Mouse (Mus musculus): ENCODE results near the gene Gm17374. TPM values are rescaled to one million over a fixed set of nuclear protein-coding genes. Genes with fewer than 3 reads are reported as not detected.
A peak's percentile ranks its signal among the peaks of the same experiment; 100 is the strongest.
"Not testable (repeated sequence)": the region's sequence is repeated elsewhere in the genome, so short reads cannot be mapped to it uniquely, and the experiment has no call there.

Gm17374 gene
- not detected for total RNA-seq (2021)

DNA sequence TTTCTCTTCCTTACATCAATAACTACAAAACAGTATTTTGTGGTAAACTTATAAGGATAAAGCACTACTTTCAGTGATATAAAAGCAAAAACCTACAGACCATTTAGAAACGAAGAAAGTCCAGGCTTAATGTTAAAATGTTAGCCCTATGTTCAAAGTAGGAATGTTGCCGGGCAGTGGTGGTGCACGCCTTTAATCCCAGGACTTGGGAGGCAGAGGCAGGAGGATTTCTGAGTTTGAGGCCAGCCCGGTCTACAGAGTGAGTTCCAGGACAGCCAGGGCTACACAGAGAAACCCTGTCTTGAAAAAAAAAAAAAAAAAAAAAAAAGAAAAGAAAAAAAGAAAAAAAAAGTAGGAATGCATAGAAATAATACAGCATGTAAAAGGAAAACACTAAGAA is at the start of gene Gm17374:
TSS of gene Gm17374 (plus strand) at position 301 of the 400 bp plus-strand sequence.
- intact Hi-C loops (cut with DNase I); DNase-seq (ENCODE audit: low spot score in 2 of 2): not testable (repeated sequence)

DNA sequence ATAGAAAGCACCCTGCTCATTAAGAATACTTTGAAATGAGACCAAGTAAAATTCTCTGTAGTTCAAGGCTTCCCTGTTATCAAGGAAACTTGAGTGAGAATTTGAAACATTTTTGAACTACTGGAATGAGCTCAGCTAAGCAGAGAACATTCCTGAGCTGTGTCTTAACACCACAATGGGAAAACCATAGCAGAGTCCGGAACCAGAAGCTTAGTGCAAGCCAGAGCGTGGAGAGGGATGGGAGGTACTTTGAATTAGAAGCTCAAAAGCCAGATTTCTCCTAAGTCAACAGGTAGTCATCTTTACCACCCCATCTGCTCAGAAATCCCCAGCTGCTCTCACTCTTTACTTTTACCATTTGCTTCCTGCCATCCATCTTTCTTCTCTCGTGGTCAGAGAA is 46.9 kb upstream of the Gm17374 start:
- DNase-seq (ENCODE audit: low spot score in 2 of 2): peak; percentile 4 to 6
- intact Hi-C loops (cut with DNase I): no loop called here

DNA sequence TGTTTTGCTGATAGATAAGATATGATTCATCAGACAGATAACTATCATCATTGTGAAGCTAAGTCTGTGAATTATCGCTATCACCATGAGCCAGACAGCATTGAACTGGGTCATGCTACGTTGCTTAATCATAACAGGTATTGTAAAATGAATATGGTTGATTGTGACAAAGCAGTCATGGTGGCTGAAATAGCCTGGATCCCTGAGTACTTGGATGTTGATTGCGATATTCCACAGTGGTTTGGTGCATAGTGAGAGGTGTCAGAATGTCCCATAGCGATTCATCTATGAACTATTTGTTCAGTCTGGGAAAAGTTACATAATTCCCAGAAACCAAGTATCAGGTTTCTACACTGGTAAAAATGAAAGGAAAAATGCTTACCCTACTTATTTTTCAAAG is 44.2 kb upstream of the Gm17374 start:
- no peak for DNase-seq (ENCODE audit: low spot score in 2 of 2)
- intact Hi-C loops (cut with DNase I): no loop called here

DNA sequence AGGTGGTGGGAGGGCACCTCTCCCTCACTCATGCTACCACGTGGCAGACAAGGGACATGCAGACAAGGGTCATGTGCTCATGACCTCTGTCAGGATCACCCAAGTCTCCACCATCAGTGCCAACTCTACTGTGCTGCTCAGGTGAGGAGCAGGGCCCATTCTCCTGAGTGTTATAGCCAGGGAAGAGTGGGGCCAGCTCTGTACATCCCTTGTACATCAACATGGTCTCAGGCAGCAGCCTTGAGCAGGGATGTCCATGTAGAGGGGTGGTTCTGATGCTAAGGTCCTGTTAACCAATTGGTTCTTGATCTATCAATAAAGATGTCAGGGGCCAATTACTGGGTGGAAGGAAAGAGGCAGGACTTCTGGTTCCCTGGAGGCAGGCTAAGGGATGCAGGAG is 42.9 kb upstream of the Gm17374 start:
- intact Hi-C loops (cut with DNase I): no loop called here

DNA sequence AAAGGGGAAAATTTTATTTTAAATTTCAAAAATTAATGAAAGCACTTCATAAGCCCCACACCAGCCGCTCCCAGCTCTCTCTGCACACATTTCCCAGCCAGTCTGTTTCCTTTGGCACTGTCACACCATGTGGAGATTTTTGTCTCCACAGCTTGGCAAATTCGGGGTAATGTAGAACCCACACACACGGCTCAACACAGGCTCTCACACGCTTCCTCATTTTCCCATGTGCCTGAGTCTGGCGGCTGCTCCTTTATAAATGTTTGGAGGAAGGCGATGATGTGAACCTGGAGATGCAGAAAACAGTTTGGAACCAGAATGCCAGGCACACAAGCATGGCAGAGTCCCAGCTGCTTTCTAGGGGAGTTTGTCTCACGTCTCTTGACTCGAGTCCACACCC is 38.0 kb upstream of the Gm17374 start:
- intact Hi-C loops (cut with DNase I): no loop called here
- DNase-seq (ENCODE audit: low spot score in 2 of 2): peak; percentile 26 to 37

More for the DNA sequence above, 42.9 kb upstream of the Gm17374 start:
- no peak for DNase-seq (ENCODE audit: low spot score in 2 of 2)

DNA sequence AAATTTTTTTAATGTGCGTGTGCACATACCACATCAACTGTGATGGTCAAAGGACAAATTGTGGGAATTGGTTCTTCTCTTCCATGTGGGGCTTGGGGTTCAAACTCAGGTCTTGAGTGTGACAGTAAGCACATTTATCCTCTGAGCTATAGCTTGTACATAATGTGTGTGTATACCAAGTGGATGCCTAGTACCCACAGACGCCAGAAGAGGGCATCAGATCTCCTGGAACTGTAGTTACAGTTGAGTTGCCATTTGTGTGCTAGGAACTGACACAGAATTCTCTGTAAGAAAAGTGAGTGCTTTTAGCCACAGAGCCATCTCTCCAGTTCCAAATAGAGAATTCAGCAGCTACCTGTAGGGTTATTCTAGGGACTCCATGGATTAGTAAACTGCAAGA is 26.3 kb upstream of the Gm17374 start:
- intact Hi-C loops (cut with DNase I): no loop called here

DNA sequence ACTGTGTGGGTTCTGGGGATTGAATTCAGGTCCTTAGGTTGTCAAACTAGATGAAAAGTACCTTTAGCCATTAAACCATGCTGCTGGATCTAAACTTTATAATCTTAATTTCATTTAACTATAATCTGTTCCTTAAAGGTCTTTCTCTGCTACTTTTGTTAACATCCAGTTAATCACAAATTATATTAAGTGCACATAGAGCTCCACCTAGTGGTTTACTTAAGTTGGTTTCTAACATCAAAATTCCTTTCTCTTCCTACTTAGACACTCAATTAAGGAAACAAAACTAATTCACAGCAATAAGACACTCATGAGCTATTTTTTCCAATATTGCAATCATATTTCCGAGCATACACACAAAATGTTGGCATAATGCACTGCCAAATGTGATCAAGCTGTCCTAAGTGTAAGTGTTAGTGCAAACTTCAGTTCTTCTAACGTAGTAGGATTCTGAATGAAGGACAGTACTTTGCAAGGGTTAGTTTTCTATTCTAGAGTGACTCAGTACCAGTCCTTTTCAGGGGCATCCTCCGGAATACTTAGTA is 7.4 kb downstream of the Gm17374 start:
- DNase-seq (ENCODE audit: low spot score in 2 of 2): no peak
- intact Hi-C loops (cut with DNase I): loop anchor here (5.0 kb wide), 2 partner anchors 567 to 777 kb away; no protein-coding TSS in a partner anchor

More for the DNA sequence above, 26.3 kb upstream of the Gm17374 start:
- DNase-seq (ENCODE audit: low spot score in 2 of 2): no peak

DNA sequence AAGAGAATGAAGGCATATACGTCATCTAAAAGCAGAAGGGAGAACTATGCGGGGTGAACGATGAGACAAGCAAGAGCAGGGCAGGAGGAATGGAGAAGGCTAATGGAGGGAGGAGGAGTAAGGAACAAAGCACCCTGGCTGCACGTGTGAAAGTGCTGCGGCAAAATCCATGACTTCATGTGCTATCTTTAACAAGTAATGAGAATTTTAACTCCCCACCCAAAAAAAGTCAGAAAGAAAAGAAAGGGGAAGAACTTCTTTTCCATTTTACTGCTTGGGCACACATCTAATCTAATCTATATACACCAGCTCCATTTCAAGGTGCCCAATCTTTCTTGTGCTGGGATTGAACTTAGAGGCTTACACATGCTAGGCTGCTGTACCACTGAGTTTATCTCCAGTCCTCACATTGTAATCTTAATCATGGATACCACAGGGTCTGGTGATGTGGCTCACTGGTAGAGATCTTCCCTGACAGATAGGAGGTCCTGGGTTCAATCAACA is 11.6 kb downstream of the Gm17374 start:
- DNase-seq (ENCODE audit: low spot score in 2 of 2): no peak
- intact Hi-C loops (cut with DNase I): loop anchor here (10.0 kb wide), 2 partner anchors 99 to 739 kb away; partner anchors contain the start of gene Tasp1

DNA sequence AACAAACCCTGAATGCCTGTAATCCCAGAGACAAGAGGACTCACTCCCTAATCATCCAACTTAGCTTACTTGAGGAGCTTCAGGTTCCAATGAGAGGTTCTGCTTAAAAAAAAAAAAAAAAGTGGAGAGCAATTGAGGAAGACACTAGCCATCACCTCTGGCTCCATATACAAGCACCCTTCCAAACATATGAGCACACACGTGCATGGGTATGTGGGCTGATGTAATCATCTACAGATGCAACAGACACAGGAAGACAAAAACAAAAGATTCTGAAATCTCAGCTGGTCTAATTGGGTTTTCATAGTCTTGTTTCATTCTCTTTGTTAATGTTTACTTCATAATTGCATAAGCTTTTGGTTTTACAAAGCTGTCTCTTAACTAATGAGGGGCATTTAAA is 17.2 kb downstream of the Gm17374 start:
- intact Hi-C loops (cut with DNase I): loop anchor here (10.0 kb wide), 2 partner anchors 104 to 744 kb away; partner anchors contain the start of gene Tasp1
- no peak for DNase-seq (ENCODE audit: low spot score in 2 of 2)

DNA sequence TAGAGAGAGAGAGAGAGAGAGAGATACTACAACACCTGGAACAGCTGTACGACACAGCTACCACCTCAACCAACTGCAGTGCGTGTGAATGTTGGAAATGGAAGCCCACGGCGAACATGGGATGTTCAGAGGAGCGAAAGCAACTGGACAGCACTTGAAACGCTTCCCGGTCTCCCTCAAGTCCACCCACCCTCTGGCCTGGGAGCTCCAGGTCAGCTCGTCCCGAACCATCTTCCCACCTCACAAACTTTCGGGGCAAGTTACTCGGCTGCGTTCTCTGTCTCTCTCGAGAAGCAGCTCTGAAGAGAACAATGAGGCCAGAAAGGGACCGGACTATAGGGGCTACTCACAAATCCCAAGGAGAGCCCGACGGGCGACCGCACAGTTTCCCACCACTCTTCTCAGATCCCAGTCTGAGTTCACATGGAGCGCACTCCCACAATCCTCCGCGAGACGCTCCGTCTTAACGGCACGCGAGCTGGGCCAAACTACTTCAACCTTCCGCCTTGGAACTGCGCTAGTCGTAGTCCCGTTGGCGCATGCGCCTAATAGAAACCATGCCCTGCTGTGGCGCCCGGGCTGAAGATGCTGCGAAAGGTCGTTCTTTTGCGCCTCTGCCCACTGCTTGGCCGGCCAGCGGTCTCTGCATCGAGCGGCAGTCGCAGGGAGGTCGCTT is 18.4 kb downstream of the Gm17374 start, which contains the start of the genes Esf1 and Ndufaf5:
TSS of gene Esf1 (minus strand) at position 438 of the 676 bp plus-strand sequence.
TSS of gene Ndufaf5 (plus strand) at position 523 of the 676 bp plus-strand sequence.
- intact Hi-C loops (cut with DNase I): loop anchor here (2.0 to 10.0 kb wide), 2 partner anchors 225 to 257 kb away; partner anchors contain the start of gene Macrod2
- peak; percentile 99 for DNase-seq (ENCODE audit: low spot score in 2 of 2)

DNA sequence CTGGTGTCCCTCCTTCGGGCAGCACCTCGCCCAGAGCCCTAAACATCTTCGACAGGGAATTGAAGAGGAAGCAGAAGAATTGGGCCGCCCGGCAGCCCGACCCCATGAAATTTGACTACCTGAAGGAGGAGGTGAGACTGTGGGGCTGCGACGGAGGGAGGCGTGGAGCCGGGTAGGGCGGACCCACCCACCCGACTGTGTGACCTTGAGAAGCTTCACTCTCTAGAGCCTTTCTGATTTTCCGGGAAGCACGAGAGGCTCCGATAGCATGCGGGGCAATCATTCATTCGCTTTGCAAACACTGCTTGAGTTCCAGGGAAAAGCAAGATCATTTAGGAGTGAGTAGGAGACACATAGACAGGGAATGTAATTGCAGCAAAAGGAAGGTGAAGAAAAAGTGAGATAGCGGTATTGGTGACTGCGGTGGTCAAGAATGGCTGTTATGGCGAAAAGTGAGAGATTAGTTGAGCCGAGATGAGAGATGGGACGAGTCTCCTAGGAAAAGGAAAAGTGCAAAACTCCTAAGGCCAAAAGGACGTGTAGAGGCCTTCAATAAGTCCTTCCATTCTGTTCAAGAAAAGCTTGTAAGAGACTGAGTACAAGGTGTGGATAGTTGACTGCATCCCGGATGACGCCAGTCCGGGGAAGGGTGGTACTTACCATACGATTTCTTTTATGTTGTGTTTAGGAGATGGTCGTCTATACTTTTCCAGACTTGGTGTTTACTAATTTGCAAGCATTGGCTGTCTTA is 19.1 kb downstream of the Gm17374 start:
- intact Hi-C loops (cut with DNase I): loop anchor here (2.0 to 10.0 kb wide), 2 partner anchors 224 to 256 kb away; partner anchors contain the start of gene Macrod2
- no peak for DNase-seq (ENCODE audit: low spot score in 2 of 2)

DNA sequence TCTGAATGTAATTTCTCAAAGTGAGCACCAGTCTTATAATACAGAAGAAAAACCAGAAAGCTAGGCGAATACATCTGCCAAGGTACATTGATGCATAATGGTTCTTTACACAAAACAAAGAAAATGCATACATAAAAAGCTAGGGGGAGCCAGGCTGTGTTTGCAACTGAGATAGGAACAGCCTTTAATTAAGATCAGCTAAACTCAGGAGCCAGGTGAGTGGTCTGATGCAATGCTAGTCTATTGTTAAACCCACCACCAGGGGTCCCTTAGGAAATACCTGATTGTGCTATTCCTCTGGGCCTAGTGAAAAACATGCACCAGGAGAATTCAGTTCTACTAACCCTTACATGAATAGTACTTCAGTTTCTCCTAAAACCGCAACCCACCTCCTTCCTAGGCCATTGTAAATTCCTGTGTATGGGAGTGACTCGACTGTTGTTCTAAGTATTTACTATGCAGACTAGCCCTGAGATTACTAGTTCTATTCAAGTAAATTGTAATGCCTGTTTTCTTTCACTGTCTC is 33.9 kb downstream of the Gm17374 start:
- intact Hi-C loops (cut with DNase I); DNase-seq (ENCODE audit: low spot score in 2 of 2): not testable (repeated sequence)

DNA sequence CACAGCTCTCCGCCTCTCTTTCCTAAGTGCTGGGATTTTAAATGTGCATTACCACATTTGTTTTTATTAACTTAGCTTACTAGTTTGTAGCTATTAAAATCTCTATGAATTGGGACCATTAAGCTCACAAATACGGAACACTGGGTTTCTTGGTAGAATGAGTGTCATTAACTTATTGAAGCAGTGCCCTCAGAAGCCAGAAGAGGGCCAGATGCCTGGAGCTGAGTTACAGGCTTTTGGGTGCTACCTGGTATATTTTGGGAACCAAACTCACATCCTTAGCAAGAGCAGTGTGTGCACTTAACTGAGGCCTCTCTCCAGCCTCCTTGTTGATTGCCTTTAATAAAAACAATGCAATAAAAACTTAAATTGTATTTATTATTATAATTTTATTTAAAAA is 48.9 kb downstream of the Gm17374 start:
- DNase-seq (ENCODE audit: low spot score in 2 of 2): no peak
- intact Hi-C loops (cut with DNase I): loop anchor here (5.0 kb wide), 2 partner anchors 197 to 227 kb away; partner anchors contain the start of gene Macrod2

DNA sequence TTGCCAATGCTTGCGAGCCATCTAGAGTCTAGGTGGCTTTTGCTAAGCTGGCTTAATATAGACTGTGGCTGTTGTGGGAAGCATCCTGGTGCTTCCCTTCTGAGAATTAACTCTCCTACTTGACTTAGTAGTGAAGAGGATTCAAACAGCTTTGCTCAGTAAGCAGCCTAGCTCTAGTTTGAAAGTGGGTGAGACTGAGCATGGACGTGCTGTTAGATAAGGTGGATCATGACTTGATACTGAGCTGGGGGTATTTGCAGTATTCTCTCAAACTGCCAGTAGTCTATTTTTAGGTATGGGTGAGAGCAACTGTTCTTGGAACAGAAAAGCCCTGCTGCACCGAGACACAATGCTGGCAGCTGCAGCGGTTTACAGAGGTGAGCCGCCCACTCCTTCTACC is 50.7 kb downstream of the Gm17374 start:
- intact Hi-C loops (cut with DNase I): loop anchor here (5.0 kb wide), 2 partner anchors 195 to 225 kb away; partner anchors contain the start of gene Macrod2
- no peak for DNase-seq (ENCODE audit: low spot score in 2 of 2)

Other genes with a start within 250 kb of the Gm17374 start
- gene Tasp1, start 85.2 kb upstream of the Gm17374 start, total RNA-seq (2021): 10 to 100 TPM; 34.5 to 37.9 TPM
- gene Esf1, start 18.5 kb downstream of the Gm17374 start, total RNA-seq (2021): 10 to 100 TPM; 16.0 to 23.9 TPM
- 10 to 100 TPM; 44.9 to 50.0 TPM for gene Ndufaf5, start 18.6 kb downstream of the Gm17374 start, total RNA-seq (2021)
- gene Sel1l2, start 237.7 kb downstream of the Gm17374 start, total RNA-seq (2021): not detected
- 10 to 100 TPM; 47.2 to 55.6 TPM for gene Macrod2, start 243.3 kb downstream of the Gm17374 start, total RNA-seq (2021)

Measured in left cerebral cortex, postnatal 36 days (tissue).